Mouse (Mus musculus): Measurements from ENCODE around the gene Hhip. TPM values are rescaled to one million over a fixed set of nuclear protein-coding genes. Genes with fewer than 3 reads are reported as not detected.

The Hhip gene
- polyA plus RNA-seq, 2 experiments, result 8.8 to 18.3 TPM

- TF ChIP-seq POLR2A (IDR thresholded peaks at IDR 0.05; ENCODE audit: borderline replicate concordance, extremely low read depth, insufficient read depth, insufficient read length), result no peak
- no peak for ATAC-seq (ENCODE audit: low FRiP score, low read depth)
- H3K4me1 ChIP-seq (ENCODE audit: control insufficient read depth, insufficient read depth, low read length), result no peaks in the 10 kb centered on the region
- no peaks in the 10 kb centered on the region for H3K9me3 ChIP-seq (ENCODE audit: control insufficient read depth, low read length)
- H3K27ac ChIP-seq (replicated peaks; ENCODE audit: low read depth, low read length), result no peak overlapping the region
- DNase-seq (ENCODE audit: low spot score), result no peak
- no peak overlapping the region for H3K4me3 ChIP-seq (replicated peaks; ENCODE audit: low read length)
- 81% methylated on average over 5 of the region's 5 CpGs for WGBS
- no peaks in the 10 kb centered on the region for H3K27me3 ChIP-seq (ENCODE audit: control insufficient read depth, insufficient read depth, low read length)
- no peak overlapping the region for H3K4me2 ChIP-seq (replicated peaks; ENCODE audit: low read depth, low read length, severe bottlenecking)
- no peaks in the 10 kb centered on the region for H3K36me3 ChIP-seq (ENCODE audit: control insufficient read depth, insufficient read depth, low read length)
- no peak overlapping the region for H3K9ac ChIP-seq (ENCODE audit: low read depth, low read length, severe bottlenecking)
Observed at GRCm38 (mm10) chr8:80020469-80020868, 37.3 kb downstream of the Hhip start.

GRCm38 (mm10) chr8:80015818-80016217, 42.0 kb downstream of the Hhip start:
- Histone ChIP-seq H3K27ac (replicated peaks; ENCODE audit: low read depth, low read length) (no peak overlapping the region), H3K4me2 (replicated peaks; ENCODE audit: low read depth, low read length, severe bottlenecking) (no peak overlapping the region), H3K9ac (ENCODE audit: low read depth, low read length, severe bottlenecking) (no peak overlapping the region), H3K4me1 (ENCODE audit: control insufficient read depth, insufficient read depth, low read length) (no peaks in the 10 kb centered on the region), H3K9me3 (ENCODE audit: control insufficient read depth, low read length) (no peaks in the 10 kb centered on the region), H3K27me3 (ENCODE audit: control insufficient read depth, insufficient read depth, low read length) (no peaks in the 10 kb centered on the region), H3K36me3 (ENCODE audit: control insufficient read depth, insufficient read depth, low read length) (no peaks in the 10 kb centered on the region), H3K4me3 (replicated peaks; ENCODE audit: low read length) (no peak overlapping the region)
- ATAC-seq (ENCODE audit: low FRiP score, low read depth) (no peak), DNase-seq (ENCODE audit: low spot score) (no peak)
- no peak for TF ChIP-seq POLR2A (IDR thresholded peaks at IDR 0.05; ENCODE audit: borderline replicate concordance, extremely low read depth, insufficient read depth, insufficient read length)
- 85% methylated on average over 2 of the region's 2 CpGs for WGBS

- no peak for TF ChIP-seq POLR2A (IDR thresholded peaks at IDR 0.05; ENCODE audit: borderline replicate concordance, extremely low read depth, insufficient read depth, insufficient read length)
- no peak for ATAC-seq (ENCODE audit: low FRiP score, low read depth)
- Histone ChIP-seq H3K27ac (replicated peaks; ENCODE audit: low read depth, low read length) (no peak overlapping the region), H3K9ac (ENCODE audit: low read depth, low read length, severe bottlenecking) (no peak overlapping the region), H3K4me1 (ENCODE audit: control insufficient read depth, insufficient read depth, low read length) (no peaks in the 10 kb centered on the region; the same call in 1 of the 2 replicates), H3K27me3 (ENCODE audit: control insufficient read depth, insufficient read depth, low read length) (no peaks in the 10 kb centered on the region), H3K4me3 (replicated peaks; ENCODE audit: low read length) (no peak overlapping the region), H3K9me3 (ENCODE audit: control insufficient read depth, low read length) (no peaks in the 10 kb centered on the region), H3K36me3 (ENCODE audit: control insufficient read depth, insufficient read depth, low read length) (no peaks in the 10 kb centered on the region), H3K4me2 (replicated peaks; ENCODE audit: low read depth, low read length, severe bottlenecking) (no peak overlapping the region)
- DNase-seq (ENCODE audit: low spot score), result no peak
- 78% methylated on average over 5 of the region's 5 CpGs for WGBS
Observed at GRCm38 (mm10) chr8:80004421-80004820, 53.4 kb downstream of the Hhip start.

- DNase-seq (ENCODE audit: low spot score), result no peak
- no peaks in the 10 kb centered on the region for H3K27me3 ChIP-seq (ENCODE audit: control insufficient read depth, insufficient read depth, low read length)
- WGBS, result 91% methylated on average over 5 of the region's 5 CpGs
- H3K9ac ChIP-seq (ENCODE audit: low read depth, low read length, severe bottlenecking), result no peak overlapping the region
- no peak overlapping the region for H3K4me2 ChIP-seq (replicated peaks; ENCODE audit: low read depth, low read length, severe bottlenecking)
- peaks cover 5% of the 10 kb centered on the region; the same call in 1 of the 2 replicates for H3K4me1 ChIP-seq (ENCODE audit: control insufficient read depth, insufficient read depth, low read length)
- no peak overlapping the region for H3K27ac ChIP-seq (replicated peaks; ENCODE audit: low read depth, low read length)
- no peaks in the 10 kb centered on the region for H3K9me3 ChIP-seq (ENCODE audit: control insufficient read depth, low read length)
- H3K4me3 ChIP-seq (replicated peaks; ENCODE audit: low read length), result no peak overlapping the region
- no peaks in the 10 kb centered on the region for H3K36me3 ChIP-seq (ENCODE audit: control insufficient read depth, insufficient read depth, low read length)
- TF ChIP-seq POLR2A (IDR thresholded peaks at IDR 0.05; ENCODE audit: borderline replicate concordance, extremely low read depth, insufficient read depth, insufficient read length), result no peak
- ATAC-seq (ENCODE audit: low FRiP score, low read depth), result no peak
Observed at GRCm38 (mm10) chr8:80002313-80002712, 55.5 kb downstream of the Hhip start.

- Histone ChIP-seq H3K27ac (replicated peaks; ENCODE audit: low read depth, low read length) (no peak overlapping the region), H3K4me1 (ENCODE audit: control insufficient read depth, insufficient read depth, low read length) (peaks cover 15% of the 10 kb centered on the region), H3K9ac (ENCODE audit: low read depth, low read length, severe bottlenecking) (no peak overlapping the region), H3K4me3 (replicated peaks; ENCODE audit: low read length) (no peak overlapping the region), H3K9me3 (ENCODE audit: control insufficient read depth, low read length) (no peaks in the 10 kb centered on the region), H3K36me3 (ENCODE audit: control insufficient read depth, insufficient read depth, low read length) (no peaks in the 10 kb centered on the region), H3K4me2 (replicated peaks; ENCODE audit: low read depth, low read length, severe bottlenecking) (no peak overlapping the region), H3K27me3 (ENCODE audit: control insufficient read depth, insufficient read depth, low read length) (no peaks in the 10 kb centered on the region)
- TF ChIP-seq POLR2A (IDR thresholded peaks at IDR 0.05; ENCODE audit: borderline replicate concordance, extremely low read depth, insufficient read depth, insufficient read length), result no peak
- ATAC-seq (ENCODE audit: low FRiP score, low read depth) (peak; percentile 72), DNase-seq (ENCODE audit: low spot score) (peak; percentile 69)
- WGBS, result 28% methylated on average over 6 of the region's 6 CpGs
Observed at GRCm38 (mm10) chr8:79995075-79995474, 62.7 kb downstream of the Hhip start.

GRCm38 (mm10) chr8:79993507-79993906, 64.3 kb downstream of the Hhip start:
- H3K27ac ChIP-seq (replicated peaks; ENCODE audit: low read depth, low read length), result no peak overlapping the region
- H3K4me2 ChIP-seq (replicated peaks; ENCODE audit: low read depth, low read length, severe bottlenecking), result no peak overlapping the region
- DNase-seq (ENCODE audit: low spot score) (no peak), ATAC-seq (ENCODE audit: low FRiP score, low read depth) (no peak)
- no peak overlapping the region for H3K4me3 ChIP-seq (replicated peaks; ENCODE audit: low read length)
- WGBS, result 84% methylated on average over 1 of the region's 1 CpGs
- peaks cover 13% of the 10 kb centered on the region for H3K4me1 ChIP-seq (ENCODE audit: control insufficient read depth, insufficient read depth, low read length)
- no peak for TF ChIP-seq POLR2A (IDR thresholded peaks at IDR 0.05; ENCODE audit: borderline replicate concordance, extremely low read depth, insufficient read depth, insufficient read length)
- H3K36me3 ChIP-seq (ENCODE audit: control insufficient read depth, insufficient read depth, low read length), result no peaks in the 10 kb centered on the region; the same call in 1 of the 2 replicates
- H3K27me3 ChIP-seq (ENCODE audit: control insufficient read depth, insufficient read depth, low read length), result no peaks in the 10 kb centered on the region
- H3K9ac ChIP-seq (ENCODE audit: low read depth, low read length, severe bottlenecking), result no peak overlapping the region
- H3K9me3 ChIP-seq (ENCODE audit: control insufficient read depth, low read length), result no peaks in the 10 kb centered on the region

All from limb, embryonic 14.5 days (tissue).